Mouse (Mus musculus): ENCODE results near the gene Gm45717. TPM values are rescaled to one million over a fixed set of nuclear protein-coding genes. Genes with fewer than 3 reads are reported as not detected.
A peak's percentile ranks its signal among the peaks of the same experiment; 100 is the strongest.

Gm45717 gene
- total RNA-seq, 1 experiment from 2014 or later, result not detected

DNA sequence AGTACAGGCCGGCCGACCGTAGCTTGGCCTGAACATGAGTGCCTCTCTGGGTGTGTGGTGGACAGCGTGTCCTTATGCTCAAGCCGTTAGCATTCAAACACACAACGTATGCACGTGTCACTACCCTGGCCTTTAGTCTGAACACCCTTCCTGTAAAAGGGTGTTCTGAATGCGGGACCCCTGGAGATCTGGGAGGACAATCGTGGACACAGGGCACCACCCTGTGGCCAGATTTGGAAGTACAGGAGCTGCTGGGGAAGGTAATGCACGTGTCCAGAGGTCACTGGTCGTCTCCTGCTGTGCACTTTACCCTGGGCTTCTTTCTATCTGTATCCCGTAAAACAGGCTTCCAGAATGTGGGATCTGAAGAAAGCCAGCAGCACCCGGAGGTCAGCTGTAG, 52.5 kb downstream of the Gm45717 start:
- peak; percentile 81 for DNase-seq

DNA sequence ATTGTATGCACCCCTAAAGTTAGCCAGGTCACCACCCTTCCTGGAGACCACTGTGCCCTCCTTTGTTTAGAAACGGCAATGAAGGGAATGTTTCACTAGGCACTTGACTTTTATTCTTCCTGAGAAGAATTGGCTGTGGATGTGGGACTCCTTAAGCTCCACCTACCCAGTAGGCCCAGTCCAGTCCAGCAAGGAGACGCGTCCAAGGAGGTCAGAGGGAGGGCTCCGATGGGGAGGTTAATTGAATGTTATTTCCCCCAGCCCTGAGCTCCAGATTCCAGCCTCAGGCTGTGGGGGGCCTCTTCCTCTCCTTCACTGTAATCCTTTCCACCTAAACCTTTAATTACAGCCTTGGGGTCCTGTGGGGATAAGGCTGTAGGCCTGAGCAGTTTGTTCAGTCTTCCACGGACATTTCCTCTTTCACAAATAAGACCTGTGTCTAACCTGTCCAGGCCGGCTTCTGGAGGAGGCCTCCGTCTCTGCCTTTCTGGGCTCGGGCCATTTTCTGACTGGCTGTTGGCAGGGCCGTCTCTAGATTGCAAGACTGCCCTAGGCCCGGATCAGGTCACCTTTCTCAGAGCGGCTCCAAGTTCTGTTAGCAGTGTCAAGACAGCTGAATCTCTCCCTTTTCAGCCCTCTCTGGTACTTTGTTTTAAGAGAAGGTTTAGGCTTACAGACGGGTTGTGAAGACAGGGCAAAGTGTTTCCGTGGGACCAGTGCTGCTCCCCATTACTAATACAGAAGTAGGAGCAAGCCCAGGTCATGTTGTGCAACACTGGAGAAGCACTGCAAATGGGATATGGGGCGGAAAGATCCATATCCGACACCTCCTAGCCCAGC, 53.5 kb downstream of the Gm45717 start:
- no peak for DNase-seq

DNA sequence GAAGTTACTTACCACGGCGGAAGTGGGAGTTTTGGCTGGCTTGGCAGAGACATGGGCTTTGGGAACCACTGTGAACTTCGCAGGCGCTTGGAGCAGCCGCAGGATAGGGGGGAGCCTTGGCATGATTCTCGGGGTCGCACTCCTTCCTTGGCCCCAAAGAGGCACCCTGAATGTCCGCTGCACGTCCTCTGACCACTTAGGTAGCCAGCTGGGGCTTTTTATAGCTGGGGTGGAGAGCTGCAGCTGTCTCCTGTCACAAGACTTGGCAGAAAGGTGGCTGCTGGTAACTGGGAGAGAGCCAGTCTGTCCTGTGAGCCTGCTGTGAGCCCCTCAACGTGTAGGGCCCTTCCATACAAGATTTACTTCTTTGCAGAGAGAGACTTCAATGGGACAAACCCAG, 55.5 kb downstream of the Gm45717 start, which contains the start of gene Cox8b:
TSS of gene Cox8b (minus strand) at position 227 of the 400 bp plus-strand sequence.
- DNase-seq, result no peak

Other genes starting within 250 kb of the Gm45717 start
- gene Cyp2e1, start 192.2 kb downstream of the Gm45717 start, total RNA-seq (2021), result 116 and 195 TPM in 2 replicates
- not detected in 2 replicates for gene Syce1, start 168.1 kb downstream of the Gm45717 start, total RNA-seq (2021)
- 1.8 and 2.6 TPM in 2 replicates for gene Zfp941, start 133.8 kb downstream of the Gm45717 start, total RNA-seq (2021)
- gene Urah, start 120.9 kb downstream of the Gm45717 start, total RNA-seq (2021), result 0.61 and 2.8 TPM in 2 replicates
- gene Scgb1c1, start 110.4 kb downstream of the Gm45717 start, total RNA-seq (2021), result not detected in 2 replicates
- 0.62 TPM in 1 of 2 replicates, not detected in the other for gene Odf3, start 108.1 kb downstream of the Gm45717 start, total RNA-seq (2021)
- 1.5 TPM in 1 of 2 replicates, not detected in the other for gene Gm45785, start 99.6 kb downstream of the Gm45717 start, total RNA-seq (2021)
- 53.8 and 68.7 TPM in 2 replicates for gene Ric8a, start 99.0 kb downstream of the Gm45717 start, total RNA-seq (2021)
- gene Bet1l, start 98.4 kb downstream of the Gm45717 start, total RNA-seq (2021), result 37.2 and 44.1 TPM in 2 replicates
- gene Psmd13, start 74.0 kb downstream of the Gm45717 start, total RNA-seq (2021), result 125 and 128 TPM in 2 replicates
- 31.5 and 34.3 TPM in 2 replicates for gene Sirt3, start 73.6 kb downstream of the Gm45717 start, total RNA-seq (2021)
- gene Cox8b, start 55.5 kb downstream of the Gm45717 start, total RNA-seq (2021), result 610 and 755 TPM in 2 replicates
- 1.9 and 2.2 TPM in 2 replicates for gene Nlrp6, start 35.0 kb downstream of the Gm45717 start, total RNA-seq (2021)
- gene Pgghg, start 14.5 kb downstream of the Gm45717 start, total RNA-seq (2021), result 32.3 and 43.2 TPM in 2 replicates
- gene Ifitm5, start 5.6 kb downstream of the Gm45717 start, total RNA-seq (2021), result 1.8 and 2.0 TPM in 2 replicates
- 418 and 471 TPM in 2 replicates for gene Ifitm2, start 50 bp upstream of the Gm45717 start, total RNA-seq (2021)
- gene Ifitm1, start 11.3 kb upstream of the Gm45717 start, total RNA-seq (2021), result 3.6 and 3.9 TPM in 2 replicates
- 103 and 109 TPM in 2 replicates for gene Ifitm3, start 54.8 kb upstream of the Gm45717 start, total RNA-seq (2021)
- not detected in 2 replicates for gene Ifitm6, start 62.0 kb upstream of the Gm45717 start, total RNA-seq (2021)
- not detected in 2 replicates for gene Gm17387, start 73.2 kb upstream of the Gm45717 start, total RNA-seq (2021)
- gene B4galnt4, start 105.2 kb upstream of the Gm45717 start, total RNA-seq (2021), result 2.5 and 3.6 TPM in 2 replicates
- gene Pkp3, start 122.3 kb upstream of the Gm45717 start, total RNA-seq (2021), result 0.86 and 1.2 TPM in 2 replicates
- gene Sigirr, start 144.6 kb upstream of the Gm45717 start, total RNA-seq (2021), result 4.5 and 5.0 TPM in 2 replicates
- 0.33 TPM in 1 of 2 replicates, not detected in the other for gene Ano9, start 161.9 kb upstream of the Gm45717 start, total RNA-seq (2021)
- gene Ptdss2, start 166.4 kb upstream of the Gm45717 start, total RNA-seq (2021), result 29.1 and 48.2 TPM in 2 replicates
- gene Rnh1, start 216.9 kb upstream of the Gm45717 start, total RNA-seq (2021), result 298 and 356 TPM in 2 replicates
- gene Hras, start 238.1 kb upstream of the Gm45717 start, total RNA-seq (2021), result 64.8 and 88.0 TPM in 2 replicates
- 6.4 and 10.8 TPM in 2 replicates for gene Lrrc56, start 238.2 kb upstream of the Gm45717 start, total RNA-seq (2021)

Measured in adrenal gland, postnatal 25 days (tissue).